Mouse (Mus musculus) midbrain, embryonic 16.5 days (tissue): ENCODE data around the gene Eva1c. TPM values are rescaled to one million over a fixed set of nuclear protein-coding genes. Genes with fewer than 3 reads are reported as not detected.

Experiments
- ATAC-seq: fragments of 200-750 bp; cut with Nextera tagmentation; 2 replicates; pipeline ENCODE4 v1.8.0; 2017; ENCODE audit warnings: moderate TSS enrichment
- H3K27ac ChIP-seq: fragments of 300-500 bp; sonication (generic); 2 replicates; pipeline ENCODE4 v1.5.1; 2014; ENCODE audit warnings: mild to moderate bottlenecking, low read length, mixed read lengths
- H3K27me3 ChIP-seq: fragments of 300-500 bp; sonication (generic); 2 replicates; pipeline ENCODE4 v1.6.1; 2014; ENCODE audit warnings: low read depth, low read length, mixed read lengths; ENCODE audit not compliant: control insufficient read depth, insufficient read depth
- H3K36me3 ChIP-seq: fragments of 300-500 bp; sonication (generic); 2 replicates; pipeline ENCODE4 v1.6.1; 2014; ENCODE audit warnings: mild to moderate bottlenecking, low read length, moderate library complexity, mixed read lengths; ENCODE audit not compliant: control insufficient read depth, insufficient read depth
- H3K4me1 ChIP-seq: fragments of 300-500 bp; sonication (generic); 2 replicates; pipeline ENCODE4 v1.6.1; 2014; ENCODE audit warnings: mild to moderate bottlenecking, low read length, mixed read lengths; ENCODE audit not compliant: control insufficient read depth, insufficient read depth
- H3K4me2 ChIP-seq: fragments of 300-500 bp; sonication (generic); 2 replicates; pipeline ENCODE4 v1.6.1; 2014; ENCODE audit warnings: mild to moderate bottlenecking, low read length, mixed read lengths
- H3K4me3 ChIP-seq: fragments of 300-500 bp; sonication (generic); 2 replicates; pipeline ENCODE4 v1.5.1; 2014; ENCODE audit warnings: low read depth, mild to moderate bottlenecking, low read length, moderate library complexity, mixed read lengths
- H3K9ac ChIP-seq: fragments of 300-500 bp; sonication (generic); 2 replicates; pipeline ENCODE4 v1.6.1; 2014; ENCODE audit warnings: low read depth, low read length, mixed read lengths
- H3K9me3 ChIP-seq: fragments of 300-500 bp; sonication (generic); replicated peaks from 2 replicates; pipeline ENCODE4 v1.6.1; 2014; ENCODE audit warnings: mild to moderate bottlenecking, low read length, mixed read lengths; ENCODE audit not compliant: control insufficient read depth, poor library complexity, severe bottlenecking
- WGBS: fragments of 180-500 bp; shearing (Covaris S2); extraction: QIAGEN DNeasy Blood & Tissue Kit; methylation state at CpG from one replicate; pipeline ENCODE4 v1.1.7; 2014; 5-methylcytosine and 5-hydroxymethylcytosine counted together
- polyA plus RNA-seq: library from polyadenylated mRNA; unstranded; fragments of >200 nt; fragmentation: Nextera tagmentation; extraction: Ambion mirVana; gene quantifications from 2 replicates; pipeline ENCODE4 v1.2.1, GENCODE M21; 2015

The Eva1c gene
- polyA plus RNA-seq, 1 experiment from 2014 or later = 2.8 TPM

DNA sequence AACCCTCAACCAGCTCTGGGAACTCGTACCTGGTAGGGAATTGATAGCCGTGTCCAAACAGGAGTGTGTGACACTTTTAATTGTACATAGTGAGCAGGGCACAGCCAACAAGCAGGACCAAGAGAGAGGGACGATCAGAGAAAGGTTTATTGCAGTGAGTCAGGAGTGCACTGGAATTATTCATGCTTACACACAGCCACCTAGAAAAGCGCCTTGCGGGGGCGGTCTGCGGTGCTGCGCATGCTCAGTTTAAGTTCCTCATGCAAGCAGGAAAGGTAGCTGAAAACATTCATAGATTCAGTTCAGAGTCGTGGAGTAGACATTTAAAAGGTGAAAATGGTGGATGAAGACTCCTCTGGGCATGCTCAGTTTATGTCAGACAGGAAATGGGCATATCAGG is 64.2 kb downstream of the Eva1c start:
- no peak overlapping the region for H3K4me2 ChIP-seq
- no peak overlapping the region for H3K9ac ChIP-seq
- H3K36me3 ChIP-seq = no peaks in the 10 kb centered on the region
- no peak overlapping the region for H3K4me3 ChIP-seq
- no peaks in the 10 kb centered on the region for H3K4me1 ChIP-seq
- ATAC-seq = no peak
- no peak overlapping the region for H3K27ac ChIP-seq
- H3K27me3 ChIP-seq = no peaks in the 10 kb centered on the region
- H3K9me3 ChIP-seq = no peaks in the 10 kb centered on the region
- WGBS = 85% methylated on average over 9 of the region's 9 CpGs

DNA sequence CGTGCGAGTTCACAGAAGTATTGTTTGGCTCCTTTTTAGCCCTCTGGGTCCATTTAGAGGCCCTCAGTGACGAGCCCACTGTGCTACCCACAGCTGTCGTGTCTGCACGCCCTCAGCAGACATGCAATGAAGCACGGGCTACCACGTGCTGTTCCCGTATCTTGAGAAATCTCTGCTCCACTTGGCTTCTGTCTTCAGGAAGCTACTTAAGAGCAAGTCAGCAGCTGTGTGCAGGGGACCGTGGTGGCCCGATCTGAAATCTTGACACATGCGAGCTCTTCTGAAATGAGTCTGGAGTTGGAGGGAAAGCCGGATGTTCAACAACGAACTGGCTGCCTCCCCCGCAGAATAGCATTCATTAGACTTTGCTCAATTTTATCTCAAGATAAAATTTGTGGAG is 65.1 kb downstream of the Eva1c start:
- ATAC-seq = no peak
- Histone ChIP-seq H3K4me3 (no peak overlapping the region), H3K27me3 (no peaks in the 10 kb centered on the region), H3K9me3 (no peaks in the 10 kb centered on the region), H3K36me3 (no peaks in the 10 kb centered on the region), H3K4me1 (no peaks in the 10 kb centered on the region), H3K4me2 (no peak overlapping the region), H3K9ac (no peak overlapping the region), H3K27ac (no peak overlapping the region)
- 70% methylated on average over 14 of the region's 14 CpGs for WGBS

DNA sequence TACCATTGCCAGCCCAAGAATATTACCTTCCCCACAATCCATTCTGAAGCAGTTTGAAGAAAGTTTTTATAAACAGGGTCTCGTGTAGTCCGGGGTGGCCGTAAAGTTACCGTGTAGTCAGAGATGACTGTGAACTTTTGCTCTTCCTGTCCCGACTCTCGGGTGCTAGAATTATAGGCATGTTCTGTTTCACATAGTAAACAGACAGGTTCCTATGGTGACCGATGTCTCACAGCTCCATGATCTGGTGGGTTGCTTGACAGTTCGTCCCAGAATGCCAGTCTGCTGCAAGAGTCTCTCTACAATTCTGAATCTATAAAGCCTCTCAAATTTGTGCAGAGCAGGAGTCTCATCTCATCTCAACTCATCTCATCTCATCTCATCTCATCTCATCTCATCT is 65.6 kb downstream of the Eva1c start:
- H3K4me2 ChIP-seq = no peak overlapping the region
- no peaks in the 10 kb centered on the region for H3K4me1 ChIP-seq
- H3K27me3 ChIP-seq = no peaks in the 10 kb centered on the region
- H3K27ac ChIP-seq = no peak overlapping the region
- ATAC-seq = no peak
- no peaks in the 10 kb centered on the region for H3K9me3 ChIP-seq
- no peak overlapping the region for H3K9ac ChIP-seq
- WGBS = 78% methylated on average over 8 of the region's 8 CpGs
- no peaks in the 10 kb centered on the region for H3K36me3 ChIP-seq
- no peak overlapping the region for H3K4me3 ChIP-seq

DNA sequence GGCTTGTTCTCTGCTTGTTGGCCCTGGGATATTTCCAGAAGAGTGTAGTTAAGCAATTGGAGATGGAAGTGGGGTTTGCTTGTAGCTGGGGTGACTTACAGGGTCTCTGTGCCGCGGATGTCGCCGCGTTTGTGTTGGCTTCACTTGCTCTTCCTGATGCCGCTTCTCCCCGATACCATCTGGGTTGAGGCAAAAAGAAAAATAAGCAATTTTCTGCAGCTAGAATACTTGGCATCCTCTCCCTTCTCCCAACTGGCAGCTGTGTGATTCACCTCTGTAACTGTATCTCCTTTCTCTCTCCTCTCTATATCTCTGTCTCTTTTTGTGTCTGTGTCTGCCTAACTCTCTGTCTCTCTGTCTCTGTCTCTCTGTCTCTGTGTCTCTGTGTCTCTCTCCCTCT is 66.5 kb downstream of the Eva1c start:
- no peak overlapping the region for H3K4me3 ChIP-seq
- no peak for ATAC-seq
- H3K9me3 ChIP-seq = no peaks in the 10 kb centered on the region
- H3K27me3 ChIP-seq = no peaks in the 10 kb centered on the region
- H3K4me1 ChIP-seq = no peaks in the 10 kb centered on the region
- 89% methylated on average over 7 of the region's 7 CpGs for WGBS
- no peak overlapping the region for H3K9ac ChIP-seq
- no peaks in the 10 kb centered on the region for H3K36me3 ChIP-seq
- H3K4me2 ChIP-seq = no peak overlapping the region
- H3K27ac ChIP-seq = no peak overlapping the region

DNA sequence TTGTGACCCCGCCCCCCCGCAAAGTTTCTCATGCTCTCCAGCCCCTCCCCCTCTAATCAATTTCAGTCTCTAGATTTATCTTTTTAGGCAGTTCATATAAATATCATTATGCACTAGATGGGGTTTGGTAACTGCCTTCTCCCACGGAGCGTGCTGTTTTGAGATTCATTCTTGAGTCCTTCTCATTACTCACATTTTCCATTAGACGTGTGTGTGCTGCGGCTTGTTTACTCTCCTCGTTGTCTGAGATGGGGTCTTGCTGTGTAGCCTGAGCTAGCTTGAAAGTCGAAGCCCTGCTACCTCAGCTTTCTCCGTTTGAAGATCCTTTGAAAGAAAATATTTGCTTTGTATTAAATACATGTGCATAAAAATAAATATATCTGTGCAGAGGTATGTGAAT is 67.3 kb downstream of the Eva1c start:
- Histone ChIP-seq H3K4me3 (no peak overlapping the region), H3K36me3 (no peaks in the 10 kb centered on the region), H3K4me1 (no peaks in the 10 kb centered on the region), H3K27ac (no peak overlapping the region), H3K9me3 (no peaks in the 10 kb centered on the region), H3K27me3 (no peaks in the 10 kb centered on the region), H3K4me2 (no peak overlapping the region), H3K9ac (no peak overlapping the region)
- ATAC-seq = no peak
- WGBS = 66% methylated on average over 9 of the region's 9 CpGs

DNA sequence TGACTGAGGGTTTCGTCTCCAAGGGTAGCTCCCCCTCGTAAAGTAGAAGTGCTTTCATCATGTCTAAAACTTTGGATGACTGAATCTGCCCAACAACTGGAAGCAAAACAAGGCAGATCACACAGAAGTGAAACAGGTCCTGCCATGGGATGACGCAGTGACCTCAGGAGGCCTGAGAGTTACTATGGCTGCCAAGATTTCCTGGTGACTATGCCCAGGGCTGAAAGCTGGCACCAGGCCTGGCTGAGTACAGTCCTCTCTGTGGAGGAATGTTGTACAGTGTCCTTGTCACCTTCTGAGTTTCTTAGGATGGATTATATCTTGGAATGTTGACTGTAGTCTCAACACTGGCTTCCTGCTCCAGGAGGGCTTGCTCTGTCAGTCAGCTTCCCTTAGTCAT is 71.1 kb downstream of the Eva1c start:
- Histone ChIP-seq H3K9ac (no peak overlapping the region), H3K4me3 (no peak overlapping the region), H3K9me3 (no peaks in the 10 kb centered on the region), H3K27me3 (no peaks in the 10 kb centered on the region), H3K4me2 (no peak overlapping the region), H3K36me3 (no peaks in the 10 kb centered on the region), H3K27ac (no peak overlapping the region), H3K4me1 (no peaks in the 10 kb centered on the region)
- no peak for ATAC-seq
- WGBS = 87% methylated on average over 3 of the region's 3 CpGs

DNA sequence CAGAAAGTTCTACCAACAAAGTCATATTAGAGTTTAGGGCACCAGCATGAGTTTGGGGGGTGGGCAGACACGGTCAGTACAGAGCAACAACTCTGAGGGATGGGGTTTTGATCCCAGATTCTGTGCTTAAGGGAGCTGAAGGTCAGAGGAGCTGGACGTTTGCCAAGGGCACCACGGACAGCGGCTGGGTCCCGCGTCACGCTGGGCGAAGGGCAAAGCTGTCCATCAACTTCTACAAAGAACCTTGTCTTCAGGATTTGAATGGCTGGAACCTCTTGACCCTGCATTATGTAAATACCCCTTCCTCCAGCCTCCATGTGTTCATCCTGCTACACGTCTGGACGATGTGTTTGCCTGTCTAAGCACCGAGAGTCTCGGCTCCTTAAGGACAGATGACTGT is 73.0 kb downstream of the Eva1c start:
- Histone ChIP-seq H3K9ac (no peak overlapping the region), H3K27me3 (no peaks in the 10 kb centered on the region), H3K4me2 (no peak overlapping the region), H3K4me3 (no peak overlapping the region), H3K9me3 (no peaks in the 10 kb centered on the region), H3K4me1 (no peaks in the 10 kb centered on the region), H3K27ac (no peak overlapping the region), H3K36me3 (no peaks in the 10 kb centered on the region)
- ATAC-seq = no peak
- WGBS = 42% methylated on average over 12 of the region's 12 CpGs

DNA sequence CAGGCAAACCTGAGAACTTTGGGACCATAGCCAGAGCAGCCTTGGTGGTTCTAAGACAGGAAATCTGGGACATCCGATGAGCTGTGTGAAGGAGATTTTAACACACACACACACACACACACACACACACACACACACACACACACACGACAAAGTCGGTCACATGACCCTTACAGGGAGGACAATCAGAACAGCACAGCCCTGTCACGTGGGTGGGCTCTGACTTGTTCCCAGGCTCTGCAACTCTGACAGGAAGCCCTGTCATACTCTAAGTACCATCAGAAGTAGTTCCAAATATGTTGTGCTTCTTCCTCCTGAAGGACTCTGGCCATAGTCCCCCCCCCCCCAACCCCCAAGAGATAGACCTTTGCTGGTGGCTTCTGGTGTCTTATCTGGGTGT is 74.8 kb downstream of the Eva1c start:
- 74% methylated on average over 4 of the region's 4 CpGs for WGBS
- H3K4me3 ChIP-seq = no peak overlapping the region
- H3K4me1 ChIP-seq = no peaks in the 10 kb centered on the region
- H3K4me2 ChIP-seq = no peak overlapping the region
- no peaks in the 10 kb centered on the region for H3K36me3 ChIP-seq
- no peak overlapping the region for H3K9ac ChIP-seq
- H3K9me3 ChIP-seq = no peaks in the 10 kb centered on the region
- ATAC-seq = no peak
- no peak overlapping the region for H3K27ac ChIP-seq
- H3K27me3 ChIP-seq = no peaks in the 10 kb centered on the region

DNA sequence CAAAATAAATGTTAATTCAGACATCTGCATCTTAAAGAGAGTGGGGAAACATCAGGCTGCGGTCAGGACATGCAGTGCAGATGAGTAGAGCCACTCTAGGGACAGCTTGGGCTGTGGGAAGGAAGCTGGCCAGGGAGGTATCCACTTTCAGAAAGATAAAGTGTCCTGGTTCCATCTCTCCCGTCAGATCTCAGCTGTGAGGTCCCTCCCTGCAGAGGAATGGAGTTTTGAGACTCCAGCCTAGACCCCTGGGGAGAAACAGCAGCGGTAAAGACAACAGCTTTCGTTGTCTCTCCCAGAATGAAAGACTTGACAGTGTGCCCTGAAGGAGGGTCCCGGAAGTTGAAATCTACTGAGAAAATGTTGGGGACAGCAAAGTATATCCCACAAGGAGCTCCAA is 76.8 kb downstream of the Eva1c start:
- Histone ChIP-seq H3K27ac (no peak overlapping the region), H3K4me2 (no peak overlapping the region), H3K9ac (no peak overlapping the region), H3K9me3 (no peaks in the 10 kb centered on the region), H3K27me3 (no peaks in the 10 kb centered on the region), H3K4me1 (no peaks in the 10 kb centered on the region), H3K36me3 (no peaks in the 10 kb centered on the region), H3K4me3 (no peak overlapping the region)
- whole genome bisulfite sequencing = 36% methylated on average over 5 of the region's 5 CpGs
- no peak for ATAC-seq

DNA sequence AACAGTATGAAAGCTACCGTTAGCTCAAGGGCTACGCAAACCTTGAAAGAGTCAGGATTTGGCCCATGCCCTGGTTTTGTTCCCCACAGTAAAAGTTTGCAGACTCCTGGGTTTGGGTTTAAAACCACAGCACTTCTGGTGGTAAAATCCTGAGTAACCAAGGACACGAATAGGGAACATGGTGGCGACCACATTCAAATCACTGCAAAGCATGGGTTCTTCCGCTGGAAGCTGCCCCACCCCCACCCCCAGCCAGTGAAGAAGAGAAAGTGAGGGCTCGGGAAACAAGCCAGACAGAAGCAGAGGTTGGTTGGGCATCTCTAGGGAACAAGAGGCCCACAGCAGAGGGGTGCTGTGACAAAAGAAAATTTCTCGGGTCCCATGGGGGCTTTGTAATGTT is 80.7 kb downstream of the Eva1c start:
- no peaks in the 10 kb centered on the region for H3K36me3 ChIP-seq
- H3K9me3 ChIP-seq = no peaks in the 10 kb centered on the region
- no peak overlapping the region for H3K9ac ChIP-seq
- ATAC-seq = no peak
- WGBS = 74% methylated on average over 7 of the region's 7 CpGs
- H3K4me2 ChIP-seq = no peak overlapping the region
- H3K27ac ChIP-seq = no peak overlapping the region
- no peaks in the 10 kb centered on the region; the same call in 1 of the 2 replicates for H3K4me1 ChIP-seq
- no peaks in the 10 kb centered on the region for H3K27me3 ChIP-seq
- no peak overlapping the region for H3K4me3 ChIP-seq
